Mouse (Mus musculus) mouse trophoblast stem cell (cell line): Measurements from ENCODE around the gene Eef2.
"Not testable (repeated sequence)": the region's sequence is repeated elsewhere in the genome, so short reads cannot be mapped to it uniquely, and the experiment has no call there.

ENCODE experiments used
- in situ Hi-C, 2 experiments: fragments of 300-500 bp; cut with MseI, MboI; formaldehyde crosslinking; loops; 2 replicates in 1 of 2; 3 replicates in 1 of 2; pipeline ENCODE4 v1.15.1; 2025

Gene Eef2

GRCm38 (mm10) chr10:81200141-81200540, 23.7 kb downstream of the Eef2 start:
- in situ Hi-C loops: no loop called here

GRCm38 (mm10) chr10:81200605-81201287, 24.3 kb downstream of the Eef2 start:
- in situ Hi-C loops: no loop called here

- in situ Hi-C loops: no loop called here
Observed at GRCm38 (mm10) chr10:81201807-81202758, 25.7 kb downstream of the Eef2 start, which contains the start of gene Nmrk2. Nmrk2 (minus strand) TSS chr10:81202051.

- in situ Hi-C loops: no loop called here
Observed at GRCm38 (mm10) chr10:81202978-81203720, 26.7 kb downstream of the Eef2 start.

- in situ Hi-C loops: no loop called here
Observed at GRCm38 (mm10) chr10:81204137-81204536, 27.7 kb downstream of the Eef2 start.

- in situ Hi-C loops: no loop called here
Observed at GRCm38 (mm10) chr10:81210154-81210553, 33.7 kb downstream of the Eef2 start.

- in situ Hi-C loops: no loop called here
Observed at GRCm38 (mm10) chr10:81216260-81216659, 39.8 kb downstream of the Eef2 start.

GRCm38 (mm10) chr10:81216810-81217209, 40.4 kb downstream of the Eef2 start:
- in situ Hi-C loops: no loop called here

GRCm38 (mm10) chr10:81217267-81217666, 40.8 kb downstream of the Eef2 start:
- in situ Hi-C loops: not testable (repeated sequence)

GRCm38 (mm10) chr10:81217964-81218363, 41.5 kb downstream of the Eef2 start:
- in situ Hi-C loops: no loop called here

- in situ Hi-C loops: no loop called here
Observed at GRCm38 (mm10) chr10:81221402-81222015, 45.1 kb downstream of the Eef2 start.

- in situ Hi-C loops: not testable (repeated sequence)
Observed at GRCm38 (mm10) chr10:81223731-81224130, 47.3 kb downstream of the Eef2 start.

GRCm38 (mm10) chr10:81229735-81230437, 53.5 kb downstream of the Eef2 start:
- in situ Hi-C loops: no loop called here

- in situ Hi-C loops: no loop called here
Observed at GRCm38 (mm10) chr10:81230438-81231332, 54.3 kb downstream of the Eef2 start, which contains the start of gene Atcay. Atcay (minus strand) TSS chr10:81230833.

GRCm38 (mm10) chr10:81231436-81231835, 55.0 kb downstream of the Eef2 start:
- in situ Hi-C loops: no loop called here
